Mouse (Mus musculus): ENCODE measurements around the gene Cd300ld3.

Gene Cd300ld3

DNA sequence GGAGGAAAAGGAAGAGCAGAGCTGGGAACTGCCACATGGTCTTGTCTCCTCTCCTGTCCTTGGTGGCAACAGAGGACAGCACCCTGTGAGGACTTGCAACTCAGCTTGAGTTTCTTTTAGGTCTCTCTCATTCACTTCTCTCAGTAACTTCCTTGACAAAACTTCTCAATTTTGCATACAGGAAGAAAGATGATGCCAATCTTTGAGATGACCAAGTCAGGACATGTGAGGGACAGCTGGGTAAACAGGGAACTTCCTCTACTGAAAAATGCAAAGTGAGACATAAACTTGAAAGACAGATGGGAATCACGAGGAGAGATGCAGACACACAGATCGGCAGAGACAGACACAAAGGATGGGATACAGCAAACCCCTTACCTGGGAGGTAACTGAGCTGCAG lies at the start of gene Cd300ld3:
TSS of gene Cd300ld3 (minus strand) at position 151 of the 400 bp plus-strand sequence.
- ATAC-seq (ENCODE audit: low TSS enrichment) = no peak

DNA sequence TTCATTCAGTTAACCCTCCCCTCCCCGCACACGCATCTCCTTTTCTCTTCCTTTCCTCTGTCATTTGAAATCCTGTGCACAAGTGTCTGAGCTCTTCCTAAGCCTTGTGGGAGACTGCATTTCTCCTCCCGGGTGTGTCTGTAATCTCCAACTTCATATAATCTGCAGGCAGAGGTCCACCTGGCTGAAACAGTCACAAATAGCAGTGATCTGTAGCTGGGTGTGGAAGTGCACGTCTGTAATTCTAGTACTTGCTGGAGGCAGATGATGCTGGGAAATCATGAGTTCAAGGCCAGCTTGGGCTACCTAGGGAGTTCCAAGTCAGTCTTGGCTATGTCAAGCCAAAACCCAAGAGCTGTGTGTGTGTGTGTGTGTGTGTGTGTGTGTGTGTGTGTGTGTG lies 43.9 kb upstream of the Cd300ld3 start:
- no peak for ATAC-seq (ENCODE audit: low TSS enrichment)

- ATAC-seq (ENCODE audit: low TSS enrichment) = peak; percentile 92
Observed at GRCm38 (mm10) chr11:115091362-115091901, 43.2 kb upstream of the Cd300ld3 start, which contains the start of gene Rab37. Gene Rab37, plus strand, starts transcription at chr11:115091431.

GRCm38 (mm10) chr11:115089853-115090252 lies 41.6 kb upstream of the Cd300ld3 start:
- ATAC-seq (ENCODE audit: low TSS enrichment) = no peak

DNA sequence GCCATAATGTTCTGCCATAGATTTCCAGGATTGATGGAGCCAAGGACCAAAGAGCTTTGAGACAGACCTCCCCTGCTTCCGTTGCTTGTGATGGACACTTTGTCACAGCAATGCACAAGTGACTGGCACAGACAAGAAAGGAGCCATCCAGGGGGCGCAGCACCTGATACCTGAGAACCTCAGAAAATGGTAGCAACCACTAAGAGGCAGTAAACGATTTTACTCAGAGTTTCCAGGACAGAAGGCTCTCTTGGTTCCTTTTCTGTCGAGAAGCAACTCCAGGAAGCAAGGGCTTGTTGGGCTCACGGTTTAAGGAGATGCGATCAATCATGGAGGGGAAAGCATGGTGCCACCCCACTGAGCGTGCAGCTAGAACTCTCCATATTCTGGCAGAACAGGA lies 38.0 kb upstream of the Cd300ld3 start:
- no peak for ATAC-seq (ENCODE audit: low TSS enrichment)

DNA sequence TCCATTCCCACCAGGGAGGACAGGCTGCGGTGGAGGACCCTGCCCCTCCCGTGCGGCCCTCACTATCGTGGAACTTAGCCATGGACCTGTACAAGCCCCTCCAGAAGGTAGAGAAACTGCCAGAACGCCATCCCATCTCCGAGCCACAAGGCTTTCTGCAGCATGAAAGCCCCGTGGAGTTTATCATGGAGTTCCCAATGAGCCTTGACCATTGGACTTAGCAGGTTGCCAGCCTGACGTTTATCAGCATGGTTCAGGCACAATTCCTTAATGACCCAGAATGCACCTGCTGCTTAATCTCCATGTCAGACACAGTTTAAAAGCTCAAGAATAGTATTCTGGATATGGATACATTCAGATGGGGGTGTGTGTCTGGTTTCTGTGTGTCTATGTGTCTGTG lies 36.9 kb upstream of the Cd300ld3 start:
- no peak for ATAC-seq (ENCODE audit: low TSS enrichment)

- ATAC-seq (ENCODE audit: low TSS enrichment) = no peak
Observed at GRCm38 (mm10) chr11:115084595-115084994, 36.4 kb upstream of the Cd300ld3 start.

DNA sequence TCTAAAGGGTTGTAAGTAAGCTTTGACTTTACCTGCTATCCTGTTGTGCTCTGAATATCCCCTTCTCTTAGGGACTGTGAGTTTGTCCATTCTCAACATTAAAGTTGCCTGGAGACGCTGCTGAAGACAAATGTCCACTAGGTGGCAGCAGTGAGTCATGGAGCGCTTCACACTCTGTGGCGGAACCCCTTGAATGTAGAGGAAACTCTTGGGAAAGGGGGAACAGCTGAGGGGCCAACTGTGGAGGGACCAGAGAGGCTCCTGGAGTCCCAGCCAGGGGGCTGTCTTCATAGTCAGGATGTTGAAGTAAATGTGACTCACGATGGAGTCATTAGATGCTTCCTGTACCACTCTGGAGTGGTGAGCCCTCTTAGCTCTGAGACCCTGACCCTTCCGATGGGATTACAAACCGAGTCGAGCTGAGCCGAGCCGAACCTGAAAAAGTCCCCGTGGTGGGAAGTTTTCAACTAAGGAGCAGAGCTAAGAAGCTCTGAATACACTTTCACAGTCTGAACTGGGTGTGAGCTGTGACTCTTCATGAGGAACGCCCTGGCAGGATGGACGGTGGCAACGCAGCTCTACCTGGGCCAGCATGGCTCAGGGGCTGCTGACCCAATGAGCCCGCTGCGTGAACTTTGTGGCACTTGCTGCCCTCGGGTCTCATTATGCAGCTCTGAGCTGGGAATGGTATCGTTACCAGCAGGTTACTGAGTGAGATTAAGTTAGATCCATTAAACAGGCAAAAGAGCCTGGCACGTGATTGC lies 35.3 kb upstream of the Cd300ld3 start:
- ATAC-seq (ENCODE audit: low TSS enrichment) = peak; percentile 64; the same call in 1 of the 2 replicates

GRCm38 (mm10) chr11:115082196-115082595 lies 34.0 kb upstream of the Cd300ld3 start:
- ATAC-seq (ENCODE audit: low TSS enrichment) = no peak

GRCm38 (mm10) chr11:115081373-115081772 lies 33.2 kb upstream of the Cd300ld3 start:
- ATAC-seq (ENCODE audit: low TSS enrichment) = no peak

- peak; percentile 83 for ATAC-seq (ENCODE audit: low TSS enrichment)
Observed at GRCm38 (mm10) chr11:115080886-115081285, 32.7 kb upstream of the Cd300ld3 start.

DNA sequence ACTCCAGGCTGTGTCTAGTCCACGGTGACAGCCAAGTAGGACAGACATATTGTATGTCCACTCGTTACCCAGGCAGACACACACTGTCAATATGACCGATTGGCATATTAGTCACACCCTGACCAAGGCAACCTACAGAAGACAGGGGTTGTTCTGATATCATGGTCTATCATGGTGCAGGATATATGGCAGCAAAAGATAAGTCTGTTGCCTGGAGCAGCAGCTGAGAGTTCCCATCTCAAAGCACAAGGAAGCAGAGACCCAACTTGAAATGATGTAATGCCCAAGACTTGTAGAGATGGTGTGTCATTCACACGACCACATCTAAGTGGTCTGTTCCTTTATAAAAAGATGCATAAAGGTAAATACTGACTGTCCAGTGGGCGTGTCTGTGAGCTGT lies 30.5 kb upstream of the Cd300ld3 start:
- ATAC-seq (ENCODE audit: low TSS enrichment) = no peak

GRCm38 (mm10) chr11:115077436-115077835 lies 29.2 kb upstream of the Cd300ld3 start:
- no peak for ATAC-seq (ENCODE audit: low TSS enrichment)

GRCm38 (mm10) chr11:115075859-115076258 lies 27.6 kb upstream of the Cd300ld3 start:
- no peak for ATAC-seq (ENCODE audit: low TSS enrichment)

GRCm38 (mm10) chr11:115075407-115075806 lies 27.2 kb upstream of the Cd300ld3 start:
- ATAC-seq (ENCODE audit: low TSS enrichment) = no peak

DNA sequence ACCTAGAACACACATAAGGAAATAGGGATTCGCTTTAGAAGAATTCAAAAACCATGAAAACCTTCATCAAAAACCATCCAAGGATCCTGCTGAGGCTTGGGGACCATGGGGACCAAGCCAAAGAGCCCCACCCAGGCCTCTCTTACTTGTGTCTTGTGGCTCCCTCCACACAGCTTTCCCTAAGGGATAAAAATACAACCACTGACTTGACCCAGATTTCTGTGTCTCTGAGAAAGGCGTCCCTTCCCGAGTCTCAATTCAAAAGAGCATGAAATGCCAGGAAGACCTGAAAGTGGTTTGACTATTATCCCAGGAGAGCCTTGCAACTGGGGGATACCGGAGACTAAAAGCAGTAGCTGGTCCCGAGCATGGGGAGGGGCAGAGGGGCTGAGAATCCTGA lies 24.8 kb upstream of the Cd300ld3 start:
- ATAC-seq (ENCODE audit: low TSS enrichment) = peak; percentile 88

DNA sequence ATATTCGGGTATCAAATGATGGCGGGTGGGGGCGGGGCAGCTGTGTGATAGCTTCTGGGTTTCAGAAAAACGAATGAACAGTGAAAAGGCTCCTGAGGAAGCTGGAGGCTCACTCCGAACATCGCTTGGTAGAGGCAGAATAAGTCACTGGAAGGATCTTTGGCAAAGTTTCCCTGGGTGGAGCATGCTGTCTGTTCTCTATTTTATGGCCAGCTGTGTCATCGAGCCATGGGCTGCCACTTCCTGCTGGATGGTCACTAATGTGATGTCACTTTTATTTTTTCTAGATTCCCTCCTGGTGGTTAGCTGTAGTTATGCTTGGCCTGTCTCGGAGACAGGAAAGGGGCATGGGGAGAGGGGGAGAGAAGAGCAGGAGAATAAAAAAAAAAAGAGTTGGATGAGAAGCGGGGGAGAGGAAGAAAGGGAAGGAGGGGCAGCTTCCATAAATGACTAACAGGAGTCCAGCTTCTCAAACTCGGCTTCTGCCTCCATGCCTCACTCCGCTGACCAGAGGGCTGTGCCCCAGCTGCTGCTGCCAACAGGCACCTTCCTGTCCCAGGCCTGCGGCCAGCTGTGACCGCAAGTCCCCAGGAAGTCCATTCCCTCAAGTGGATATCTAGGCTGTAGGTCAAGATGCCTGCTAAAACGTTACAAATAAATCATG lies 23.6 kb upstream of the Cd300ld3 start:
- ATAC-seq (ENCODE audit: low TSS enrichment) = 0 out of 2 replicates have a peak, but pooled peaks have one; percentile 26

DNA sequence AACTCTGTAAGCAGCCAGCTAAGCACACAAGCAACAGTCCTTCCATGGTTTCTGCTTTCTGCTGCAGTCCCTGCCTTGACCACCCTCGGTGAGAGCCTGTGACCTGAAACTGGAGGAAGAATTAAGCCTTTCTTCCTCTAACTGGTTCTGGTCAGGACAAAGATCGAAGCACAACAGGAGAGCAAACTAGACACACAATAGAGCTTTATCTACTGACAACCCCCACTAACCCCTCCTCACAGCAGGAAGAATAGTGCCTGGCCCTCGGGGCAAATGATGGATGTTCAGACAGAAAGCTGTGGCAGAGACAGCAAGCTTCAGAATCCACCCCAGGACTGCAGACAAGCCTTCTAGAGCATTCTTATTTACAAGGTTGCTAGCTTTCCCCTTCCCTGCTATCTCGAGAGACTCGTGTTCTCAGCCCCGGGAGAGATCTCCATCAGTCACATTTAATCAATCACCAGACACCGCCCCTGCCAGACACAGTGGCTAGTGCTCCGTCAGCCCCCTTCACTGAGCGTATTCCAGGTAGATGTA lies 22.9 kb upstream of the Cd300ld3 start:
- ATAC-seq (ENCODE audit: low TSS enrichment) = no peak

DNA sequence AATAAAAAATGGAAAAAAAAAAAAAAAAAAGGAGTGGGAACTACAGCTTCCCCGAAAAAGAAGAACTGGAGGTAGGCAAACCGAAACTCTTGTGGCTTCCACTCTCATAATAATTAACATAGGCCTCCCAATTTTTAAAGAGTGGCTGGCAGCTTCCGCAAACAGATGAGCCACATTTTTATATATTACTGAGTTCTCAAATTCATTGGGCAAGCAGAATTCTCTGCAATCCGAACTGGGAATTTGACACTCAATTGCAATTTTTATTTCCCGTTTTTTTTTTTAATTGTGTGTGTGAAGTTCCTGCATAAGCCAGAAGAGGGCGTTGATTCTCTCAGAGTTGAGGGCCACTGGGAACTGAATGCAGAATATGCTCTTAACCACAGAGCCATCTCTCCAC lies 18.6 kb upstream of the Cd300ld3 start:
- no peak for ATAC-seq (ENCODE audit: low TSS enrichment)

- no peak for ATAC-seq (ENCODE audit: low TSS enrichment)
Observed at GRCm38 (mm10) chr11:115062077-115062476, 13.9 kb upstream of the Cd300ld3 start, which contains the start of gene Cd300e. Gene Cd300e, minus strand, starts transcription at chr11:115062177.

- ATAC-seq (ENCODE audit: low TSS enrichment) = no peak
Observed at GRCm38 (mm10) chr11:115059797-115060196, 11.6 kb upstream of the Cd300ld3 start.

DNA sequence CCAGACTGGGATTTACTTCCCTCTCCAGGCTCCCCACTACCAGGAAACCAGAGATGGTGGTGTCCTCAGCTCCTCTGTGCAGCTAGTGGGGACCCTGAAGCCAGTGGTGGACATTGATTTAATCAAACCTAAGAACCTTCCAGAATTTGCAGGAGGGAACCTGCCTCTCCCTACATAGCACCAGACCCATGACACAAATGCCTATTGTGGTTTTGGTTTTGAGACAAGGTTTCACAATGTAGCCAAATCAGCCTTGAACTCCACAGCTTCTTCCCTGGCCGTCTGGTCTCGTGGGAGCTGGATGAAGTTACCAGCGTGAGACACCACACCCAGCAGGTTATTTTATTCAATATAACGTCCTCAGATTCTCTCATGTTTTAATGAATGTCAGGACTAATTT lies 10.5 kb upstream of the Cd300ld3 start:
- no peak for ATAC-seq (ENCODE audit: low TSS enrichment)

DNA sequence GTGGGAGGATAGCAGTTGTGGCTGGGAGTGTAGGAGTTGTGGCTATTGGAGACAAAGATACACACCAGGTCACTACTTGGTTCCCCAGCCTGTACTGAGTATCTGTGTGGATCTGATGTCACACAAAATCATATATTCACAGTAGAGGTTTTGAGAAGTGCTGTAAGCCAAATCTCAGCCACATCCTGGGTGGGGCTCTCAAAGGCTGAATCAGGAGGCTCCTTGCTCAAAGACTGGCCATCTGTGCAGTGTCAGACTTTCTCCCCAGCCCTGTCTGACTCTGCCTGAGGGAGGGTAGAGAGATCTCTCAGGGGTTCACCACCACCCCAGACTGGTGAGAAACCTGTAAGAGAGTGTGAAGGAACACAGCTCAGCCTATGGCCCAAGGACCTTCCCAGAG lies 6.3 kb upstream of the Cd300ld3 start:
- ATAC-seq (ENCODE audit: low TSS enrichment) = no peak

Data from frontal cortex, adult (tissue).